Mouse (Mus musculus) bone marrow, adult 2 months (tissue): ENCODE results near the gene Sbf2.

Experiments
- CTCF ChIP-seq: fragments of 200-500 bp; IDR thresholded peaks from 2 replicates; pipeline ENCODE4 v1.5.1; 2011; ENCODE audit warnings: low read length, control low read depth; ENCODE audit not compliant: control insufficient read depth, insufficient read depth
- POLR2A ChIP-seq: fragments of 200-500 bp; IDR thresholded peaks from 2 replicates; pipeline ENCODE4 v1.6.1; 2011; ENCODE audit warnings: low read depth, mild to moderate bottlenecking, control low read depth, low read length, borderline replicate concordance; ENCODE audit not compliant: control insufficient read depth

DNA sequence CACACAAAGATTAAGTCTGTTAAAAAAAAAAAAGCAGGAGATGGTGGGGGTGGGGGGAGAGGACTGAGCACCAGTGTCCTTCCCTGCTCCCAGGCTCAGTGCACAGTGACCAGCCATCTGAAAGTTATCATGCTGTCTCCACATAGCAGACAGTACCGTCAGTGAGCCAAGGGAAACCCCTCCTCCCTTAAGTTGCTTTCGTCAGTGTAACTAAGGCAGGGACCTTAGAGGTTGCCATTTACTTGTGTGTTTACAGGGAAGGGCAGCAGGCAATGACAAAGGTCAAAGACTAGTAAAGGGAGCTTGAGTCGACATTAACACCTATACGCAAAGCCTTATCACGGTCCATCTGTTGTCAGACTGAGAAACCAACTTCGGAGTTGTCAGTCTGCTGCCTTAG lies 311.8 kb downstream of the Sbf2 start:
- TF ChIP-seq CTCF (no peak), POLR2A (no peak)
